Mouse (Mus musculus) brain, embryonic 18.5 days (tissue): ENCODE results near the gene Gm11938.
"Not testable (repeated sequence)": the region's sequence is repeated elsewhere in the genome, so short reads cannot be mapped to it uniquely, and the experiment has no call there.

Source experiments
- DNase-seq: peaks from one replicate; pipeline ENCODE4 v3.0.0-alpha.2; 2012; ENCODE audit warnings: low read depth, low spot score

Gm11938 gene

DNA sequence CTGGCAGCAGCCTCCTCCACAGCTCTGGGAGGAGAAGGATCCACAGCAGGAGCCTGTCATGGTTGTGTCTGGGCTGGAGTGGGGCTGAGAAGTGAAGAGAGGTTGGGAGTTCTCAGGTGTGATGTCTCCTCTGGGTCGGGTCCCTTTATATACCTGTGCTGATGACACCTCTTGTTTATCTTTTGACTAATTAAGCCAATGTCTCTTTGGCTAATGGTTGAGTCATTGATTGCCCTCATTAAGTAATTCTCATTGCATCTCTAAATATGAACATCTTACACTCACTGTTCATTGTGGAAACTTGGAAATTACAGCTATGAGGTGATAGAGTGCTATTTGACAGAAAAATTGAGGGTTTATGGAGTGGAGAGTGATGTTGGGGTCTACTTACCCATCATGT, at the start of gene Gm11938:
Gene Gm11938, minus strand, starts transcription at position 101 of the 400 bp plus-strand sequence.
- DNase-seq, result not testable (repeated sequence)

DNA sequence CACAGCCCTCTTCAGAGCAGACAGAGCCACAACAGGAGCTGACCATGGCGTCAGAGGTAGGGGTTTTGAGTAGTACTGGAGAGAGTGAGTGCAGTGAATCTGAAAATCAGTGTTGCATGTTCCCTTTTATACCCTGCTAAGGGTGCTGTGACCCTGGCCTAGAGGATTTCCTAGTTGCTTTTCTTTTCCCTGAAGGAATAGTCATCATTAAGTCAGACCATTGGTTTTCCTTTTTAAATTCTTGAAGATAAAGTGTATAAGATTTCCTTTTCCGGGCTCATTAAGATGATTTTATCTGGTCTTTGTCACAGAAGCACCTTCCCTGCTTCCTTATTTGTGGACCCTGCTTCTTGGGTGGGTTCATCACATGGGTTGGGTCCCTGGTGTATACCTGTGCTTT, 47.0 kb upstream of the Gm11938 start, which contains the start of gene Gm11555:
Gene Gm11555, minus strand, starts transcription at position 101 of the 400 bp plus-strand sequence.
- DNase-seq, result no peak

DNA sequence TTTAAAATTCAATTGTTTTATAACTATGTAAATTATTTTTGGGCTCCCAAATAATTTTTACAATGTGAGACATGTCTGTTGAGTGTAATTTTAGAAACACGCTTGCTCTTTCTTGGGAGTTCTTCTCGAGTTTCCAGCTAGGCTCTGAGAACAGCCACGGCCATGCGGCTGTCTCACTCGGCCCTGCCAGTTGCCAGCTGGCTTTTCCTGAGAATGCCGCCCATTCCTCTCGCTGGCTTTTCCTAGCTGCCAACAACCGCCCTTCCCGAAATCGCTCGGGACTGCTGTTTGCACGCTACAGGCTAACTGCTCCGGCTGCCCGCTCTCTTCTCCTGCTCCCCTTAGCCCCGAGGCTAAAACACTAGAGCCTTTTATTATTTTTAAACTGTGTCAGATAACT, 43.3 kb upstream of the Gm11938 start:
- no peak for DNase-seq

DNA sequence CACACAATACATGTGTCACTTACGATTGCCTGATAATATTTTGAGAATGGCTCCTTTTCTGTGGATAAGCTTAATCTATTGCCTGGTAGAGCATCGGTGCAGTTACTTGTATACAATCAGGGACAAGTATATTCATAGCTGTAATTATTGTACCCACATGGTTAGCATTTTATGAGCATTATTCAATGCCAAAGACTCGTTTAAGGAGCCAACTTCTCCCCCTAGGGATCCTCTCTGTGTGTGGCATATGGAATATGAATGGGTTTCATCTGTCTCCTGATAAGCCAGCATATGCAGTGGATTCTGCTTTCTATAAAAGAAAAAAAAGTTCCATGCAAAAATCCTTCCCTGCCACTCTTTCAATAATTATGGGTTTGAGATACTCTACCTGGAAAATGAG, 41.2 kb upstream of the Gm11938 start:
- DNase-seq, result peak; percentile 39

DNA sequence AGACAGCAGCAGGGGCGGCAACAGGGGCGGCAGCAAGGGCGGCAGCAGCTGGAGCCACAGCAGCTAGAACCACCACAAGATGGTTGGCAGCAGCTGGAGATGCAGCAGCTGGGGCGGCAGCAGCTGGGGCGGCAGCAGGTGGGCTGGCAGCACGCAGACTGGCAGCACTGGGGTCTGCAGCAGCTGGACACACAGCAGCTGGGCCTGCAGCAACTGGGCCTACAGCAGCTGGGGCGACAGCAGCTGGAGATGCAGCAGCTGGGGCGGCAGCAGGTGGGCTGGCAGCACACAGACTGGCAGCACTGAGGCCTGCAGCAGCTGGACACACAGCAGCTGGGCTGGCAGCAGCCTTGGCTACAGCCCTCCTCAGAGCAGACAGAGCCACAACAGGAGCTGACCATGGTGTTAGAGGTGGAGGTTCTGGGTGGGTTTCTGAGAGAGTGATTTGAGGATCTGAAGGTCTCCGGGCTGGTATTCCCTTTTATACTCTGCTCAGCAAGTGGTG, 40.6 kb upstream of the Gm11938 start, which contains the start of gene Krtap4-7:
Gene Krtap4-7, minus strand, starts transcription at position 455 of the 505 bp plus-strand sequence.
- not testable (repeated sequence) for DNase-seq

DNA sequence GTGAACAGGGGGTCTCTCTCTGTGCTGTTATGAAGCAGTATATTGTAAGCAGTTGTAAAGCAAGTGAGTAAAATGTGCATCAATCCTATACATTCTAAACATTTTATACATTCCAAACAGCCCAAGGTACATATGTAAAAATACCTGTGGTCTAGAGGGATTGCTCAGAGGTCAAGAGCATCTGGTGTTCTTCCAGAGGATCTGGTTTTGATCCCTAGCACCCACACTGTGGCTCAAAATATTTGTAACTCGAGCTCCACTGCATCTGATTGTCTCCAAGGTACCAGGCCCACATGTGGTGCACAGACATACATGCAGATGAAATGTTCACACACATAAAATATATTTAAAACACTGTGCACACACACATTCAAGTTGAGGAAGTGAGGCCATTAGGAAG, 37.8 kb upstream of the Gm11938 start:
- no peak for DNase-seq

DNA sequence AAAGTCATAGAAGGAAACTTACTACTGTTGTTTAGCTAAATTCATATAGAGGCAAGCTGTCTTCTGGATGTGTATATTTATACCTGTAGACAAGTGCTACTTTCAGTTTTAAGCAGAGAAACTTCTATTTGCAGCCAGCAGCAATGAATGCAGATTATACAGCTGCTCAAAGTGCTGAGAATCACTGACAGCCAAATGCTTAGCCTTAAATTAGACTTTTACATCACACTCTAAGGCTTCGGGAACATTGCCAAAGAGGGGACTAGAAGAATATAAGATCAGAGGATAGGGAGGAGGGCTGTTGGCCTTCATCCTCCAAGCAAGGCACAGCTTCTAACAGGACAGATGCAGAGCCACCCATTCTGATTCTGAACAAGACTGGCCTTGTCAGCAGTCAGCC, 34.0 kb upstream of the Gm11938 start:
- DNase-seq, result no peak

DNA sequence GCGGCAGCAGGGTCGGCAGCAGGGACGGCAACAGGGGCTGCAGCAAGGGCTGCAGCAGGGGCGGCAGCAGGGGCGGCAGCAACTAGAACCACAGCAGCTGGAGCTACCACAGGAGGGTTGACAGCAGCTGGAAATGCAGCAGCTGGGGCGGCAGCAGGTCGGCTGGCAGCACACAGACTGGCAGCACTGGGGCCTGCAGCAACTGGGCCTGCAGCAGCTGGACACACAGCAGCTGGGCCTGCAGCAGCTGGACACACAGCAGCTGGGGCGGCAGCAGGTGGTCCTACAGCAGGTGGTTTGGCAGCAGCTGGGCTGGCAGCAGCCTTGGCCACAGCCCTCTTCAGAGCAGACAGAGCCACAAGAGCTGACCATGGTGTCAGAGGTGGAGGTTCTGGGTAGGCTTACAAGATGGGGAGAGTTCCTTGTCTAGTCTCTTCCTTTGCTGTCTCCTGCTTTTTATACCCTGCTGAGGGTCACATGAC, 31.6 kb upstream of the Gm11938 start, which contains the start of gene Krtap4-2:
Gene Krtap4-2, minus strand, starts transcription at position 432 of the 482 bp plus-strand sequence.
- DNase-seq, result no peak

DNA sequence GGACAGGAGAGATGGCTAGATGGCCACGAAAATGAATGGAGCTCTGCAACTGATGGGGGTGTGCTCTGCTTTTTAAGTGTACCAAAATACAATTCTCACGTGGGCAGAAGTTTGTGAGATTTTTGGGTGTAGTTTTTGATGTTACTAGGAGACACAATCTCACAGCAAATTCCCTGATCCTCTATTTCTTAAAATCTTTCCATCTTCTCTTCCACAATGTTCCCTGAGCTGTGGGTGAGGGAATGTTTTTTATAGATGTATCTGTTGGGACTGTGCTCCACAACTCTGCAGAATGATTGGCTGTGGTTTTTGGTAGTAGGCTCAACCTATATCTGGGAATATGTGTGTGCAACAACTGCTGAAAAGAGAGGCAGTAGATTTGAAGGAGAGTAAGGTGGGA, 30.2 kb upstream of the Gm11938 start:
- DNase-seq, result no peak

DNA sequence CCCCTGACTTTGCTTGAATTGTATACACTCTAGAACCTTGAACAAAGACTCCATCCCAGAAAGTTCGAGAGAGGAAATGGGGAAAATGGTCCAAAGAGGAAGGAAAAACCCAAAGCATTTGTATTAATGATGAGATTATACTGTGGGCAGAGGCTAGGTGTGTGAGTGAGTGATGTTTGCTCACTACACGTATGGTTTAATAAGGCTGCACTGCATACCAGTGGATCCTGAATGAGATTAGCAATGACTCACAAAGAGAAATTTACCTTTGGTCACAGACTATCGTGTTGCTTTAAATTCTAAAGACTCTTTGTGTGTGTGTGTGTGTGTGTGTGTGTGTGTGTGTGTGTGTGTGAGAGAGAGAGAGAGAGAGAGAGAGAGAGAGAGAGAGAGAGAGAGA, 27.8 kb upstream of the Gm11938 start:
- no peak for DNase-seq

DNA sequence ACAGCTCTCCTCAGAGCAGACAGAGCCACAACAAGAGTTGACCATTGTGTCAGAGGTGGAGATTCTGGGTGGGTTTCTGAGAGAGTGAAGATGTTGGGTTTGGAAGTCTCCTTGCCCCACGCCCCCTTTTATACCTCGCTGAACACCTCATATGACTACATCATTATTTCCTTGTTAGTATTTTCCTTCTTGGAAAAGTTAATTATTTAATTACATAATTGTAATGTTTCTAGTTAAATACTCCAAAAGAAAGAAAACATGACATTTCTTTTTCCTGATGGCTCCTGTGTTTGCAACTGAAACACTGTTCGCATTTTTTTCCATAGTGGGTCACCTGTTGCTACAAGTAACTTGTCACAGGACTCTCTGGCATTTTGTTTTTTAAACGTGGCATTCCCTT, 25.0 kb upstream of the Gm11938 start, which contains the start of gene Krtap4-1:
Gene Krtap4-1, minus strand, starts transcription at position 101 of the 400 bp plus-strand sequence.
- no peak for DNase-seq

DNA sequence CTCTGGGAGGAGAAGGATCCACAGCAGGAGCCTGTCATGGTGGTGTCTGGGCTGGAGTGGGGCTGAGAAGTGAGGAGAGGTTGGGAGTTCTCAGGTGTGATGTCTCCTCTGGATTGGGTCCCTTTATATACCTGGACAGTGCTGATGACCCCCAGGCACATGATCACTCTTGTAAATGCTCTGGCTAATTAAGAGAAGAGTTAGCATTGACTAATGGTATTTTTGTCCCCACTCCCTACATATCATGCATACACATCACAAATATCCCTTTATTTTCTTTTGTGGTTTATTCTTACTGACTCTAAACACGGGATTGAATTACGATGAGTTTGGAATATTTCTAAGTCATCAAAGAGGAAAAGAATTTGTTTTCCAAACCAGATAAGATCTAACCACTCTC, 17.2 kb upstream of the Gm11938 start, which contains the start of gene Gm11562:
Gene Gm11562, minus strand, starts transcription at position 101 of the 400 bp plus-strand sequence.
- no peak for DNase-seq

DNA sequence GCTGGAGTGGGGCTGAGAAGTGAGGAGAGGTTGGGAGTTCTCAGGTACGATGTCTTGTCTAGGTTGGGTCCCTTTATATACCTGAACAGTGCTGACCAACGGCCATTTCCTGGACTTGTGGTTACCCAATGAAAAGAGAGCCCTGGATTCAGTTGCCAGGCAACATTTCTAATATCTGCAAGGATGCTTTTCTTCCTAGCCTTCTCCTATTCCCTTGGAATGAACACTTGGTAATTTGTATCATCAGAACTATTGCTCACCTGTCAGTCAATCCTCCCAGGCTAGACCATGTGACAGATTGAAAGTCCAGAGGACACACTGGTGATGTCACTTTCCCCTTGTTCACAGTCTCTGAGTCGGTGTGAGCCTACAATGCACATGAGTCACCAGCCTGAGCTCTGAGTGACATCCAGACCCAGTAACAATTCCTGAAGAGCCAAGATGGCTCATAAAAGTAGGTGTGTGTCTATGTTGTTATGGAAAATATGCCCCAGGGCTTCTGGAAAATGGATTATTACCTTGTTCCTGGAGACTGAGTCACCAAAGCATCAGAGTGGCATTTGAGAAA, 11.8 kb upstream of the Gm11938 start, which contains the start of gene Krtap2-4:
Gene Krtap2-4, minus strand, starts transcription at position 51 of the 568 bp plus-strand sequence.
- no peak for DNase-seq

DNA sequence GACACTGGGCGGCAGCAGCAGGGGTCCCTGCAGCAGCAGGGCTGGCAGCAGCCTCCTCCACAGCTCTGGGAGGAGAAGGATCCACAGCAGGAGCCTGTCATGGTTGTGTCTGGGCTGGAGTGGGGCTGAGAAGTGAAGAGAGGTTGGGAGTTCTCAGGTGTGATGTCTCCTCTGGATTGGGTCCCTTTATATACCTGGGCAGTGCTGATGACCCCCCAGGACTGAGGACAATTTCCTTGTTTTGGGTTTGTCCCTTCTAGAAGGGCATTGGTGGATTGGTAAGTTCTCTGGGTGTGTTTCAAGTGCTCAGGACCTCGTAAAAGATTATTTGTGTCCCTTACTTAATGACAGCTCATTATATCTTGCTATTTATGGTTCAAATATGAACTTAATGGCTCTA, 7.0 kb upstream of the Gm11938 start, which contains the start of gene Gm11937:
Gene Gm11937, minus strand, starts transcription at position 101 of the 400 bp plus-strand sequence.
- DNase-seq, result not testable (repeated sequence)

DNA sequence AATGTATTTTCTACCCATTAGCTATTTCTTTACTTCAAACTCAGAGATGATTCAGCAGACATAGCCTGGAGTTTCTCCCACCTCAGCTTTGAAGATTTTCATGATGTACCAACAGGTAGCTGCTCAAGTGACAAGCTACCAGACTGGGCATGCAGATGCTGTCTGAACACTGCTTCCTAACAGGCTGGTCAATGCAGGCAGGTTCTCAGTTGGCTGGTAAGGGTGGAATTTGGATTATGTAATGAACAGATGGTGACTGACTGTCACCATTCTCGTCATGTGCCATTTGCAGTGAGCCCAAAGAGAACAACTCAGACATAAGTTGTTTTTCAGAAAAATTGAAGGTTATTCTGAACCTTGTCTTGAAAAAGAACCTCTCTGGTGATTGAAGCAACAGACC, 6.0 kb upstream of the Gm11938 start:
- no peak for DNase-seq

DNA sequence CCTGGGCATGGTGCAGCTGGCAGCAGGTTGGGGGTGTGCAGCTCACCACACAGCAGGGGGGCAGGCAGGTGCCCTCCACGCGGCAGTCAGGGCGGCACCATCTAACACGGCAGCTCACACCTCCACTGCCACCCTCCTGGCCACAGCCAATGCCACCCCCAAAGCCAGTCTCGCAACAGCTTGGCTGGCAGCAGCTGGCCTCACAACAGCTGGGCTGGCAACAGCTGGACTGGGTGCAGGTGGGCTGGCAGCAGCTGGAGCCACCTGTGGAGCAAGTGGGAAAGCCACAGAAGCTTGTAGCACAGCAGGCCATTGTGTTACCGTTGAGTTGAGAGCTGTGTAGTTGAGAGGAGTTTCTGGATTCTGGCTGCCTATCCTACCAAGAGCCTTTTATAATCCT, 5.4 kb downstream of the Gm11938 start, which contains the start of gene Krtap9-3:
Gene Krtap9-3, minus strand, starts transcription at position 364 of the 400 bp plus-strand sequence.
- DNase-seq, result not testable (repeated sequence)

DNA sequence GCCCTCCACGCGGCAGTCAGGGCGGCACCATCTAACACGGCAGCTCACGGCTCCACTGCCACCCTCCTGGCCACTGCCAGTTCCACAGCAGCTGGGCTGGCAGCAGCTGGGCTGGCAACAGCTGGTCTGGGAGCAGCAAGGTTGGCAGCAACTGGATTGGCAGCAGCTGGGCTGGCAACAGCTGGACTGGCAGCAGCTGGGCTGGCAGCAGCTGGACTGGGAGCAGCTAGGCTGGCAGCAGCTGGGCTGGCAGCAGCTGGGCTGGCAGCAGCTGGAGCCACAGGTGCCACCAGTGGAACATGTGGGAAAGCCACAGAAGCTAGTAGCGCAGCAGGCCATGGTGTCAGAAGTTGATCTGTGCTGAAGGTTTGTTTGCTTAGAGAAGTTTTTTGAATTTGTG, 12.1 kb downstream of the Gm11938 start, which contains the start of gene Krtap1-3:
Gene Krtap1-3, minus strand, starts transcription at position 359 of the 400 bp plus-strand sequence.
- DNase-seq, result no peak

DNA sequence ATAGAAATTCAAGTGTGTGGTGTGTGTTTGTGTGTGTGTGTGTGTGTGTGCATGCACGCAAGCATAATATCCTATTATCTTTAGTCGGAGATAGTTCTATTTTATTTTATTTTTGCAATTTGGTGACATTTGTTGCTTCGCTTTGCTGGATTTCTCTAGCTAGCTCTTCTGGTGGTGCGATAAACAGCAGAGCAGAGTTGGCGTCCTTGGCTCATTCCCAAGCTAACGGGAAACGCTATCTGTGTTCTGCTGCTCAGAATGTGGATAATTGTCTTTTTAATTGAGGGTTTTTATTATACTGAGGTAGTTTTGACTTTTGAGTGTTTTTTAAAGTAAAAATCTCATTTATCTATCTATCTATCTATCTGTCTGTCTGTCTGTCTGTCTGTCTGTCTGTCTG, 18.0 kb downstream of the Gm11938 start:
- DNase-seq, result no peak

DNA sequence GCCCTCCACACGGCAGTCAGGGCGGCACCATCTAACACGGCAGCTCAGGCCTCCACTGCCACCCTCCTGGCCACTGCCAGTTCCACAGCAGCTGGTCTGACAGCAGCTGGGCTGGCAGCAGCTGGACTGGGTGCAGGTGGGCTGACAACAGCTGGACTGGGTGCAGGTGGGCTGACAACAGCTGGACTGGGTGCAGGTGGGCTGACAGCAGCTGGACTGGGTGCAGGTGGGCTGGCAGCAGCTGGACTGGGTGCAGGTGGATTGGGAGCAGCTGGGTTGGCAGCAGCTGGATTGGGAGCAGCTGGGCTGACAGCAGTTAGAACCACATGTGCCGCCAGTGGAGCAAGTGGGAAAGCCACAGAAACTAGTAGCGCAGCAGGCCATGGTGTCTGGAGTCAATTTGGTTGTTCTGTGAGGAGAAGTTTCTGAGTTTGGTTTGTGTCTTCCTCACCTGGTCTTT, 19.8 kb downstream of the Gm11938 start, which contains the start of gene Krtap1-4:
Gene Krtap1-4, minus strand, starts transcription at position 410 of the 460 bp plus-strand sequence.
- DNase-seq, result no peak

DNA sequence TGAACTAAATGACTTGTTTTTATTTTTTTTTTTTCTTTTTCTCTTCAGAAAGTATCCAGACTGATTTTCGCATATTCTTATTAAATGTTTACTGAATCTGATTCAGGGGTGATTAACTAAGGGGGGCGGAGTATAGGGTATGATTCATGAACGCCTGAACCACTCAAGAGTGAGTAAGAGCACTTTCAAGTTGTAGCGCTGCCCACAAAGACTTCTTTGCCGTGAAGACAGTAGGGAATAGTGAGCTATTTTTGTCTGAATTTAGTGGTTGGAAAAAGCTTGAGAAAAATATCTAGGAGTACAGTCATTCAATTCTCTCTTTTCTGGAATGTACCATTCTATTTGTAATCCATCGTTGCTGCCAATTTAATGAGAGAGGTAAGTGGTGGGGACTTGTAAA, 21.5 kb downstream of the Gm11938 start:
- DNase-seq, result no peak

DNA sequence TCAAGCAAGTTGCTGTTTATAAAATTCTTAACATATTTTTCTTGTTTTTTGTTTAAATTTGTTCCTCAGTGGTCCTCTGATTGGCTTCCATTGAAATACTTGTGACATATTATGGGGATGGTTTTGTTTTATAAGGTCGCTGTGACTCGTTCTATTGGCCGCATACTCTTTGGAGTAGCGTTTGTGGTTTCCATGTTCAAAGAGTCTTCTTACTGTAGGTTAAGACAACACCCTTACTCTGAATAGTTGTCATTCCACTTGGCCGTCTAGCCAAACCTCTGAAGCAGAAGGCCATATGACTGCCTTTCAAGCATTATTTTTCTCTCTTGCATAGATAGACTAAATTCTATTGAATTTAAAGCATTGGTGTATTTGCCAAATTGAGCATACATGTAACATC, 22.1 kb downstream of the Gm11938 start:
- DNase-seq, result no peak

DNA sequence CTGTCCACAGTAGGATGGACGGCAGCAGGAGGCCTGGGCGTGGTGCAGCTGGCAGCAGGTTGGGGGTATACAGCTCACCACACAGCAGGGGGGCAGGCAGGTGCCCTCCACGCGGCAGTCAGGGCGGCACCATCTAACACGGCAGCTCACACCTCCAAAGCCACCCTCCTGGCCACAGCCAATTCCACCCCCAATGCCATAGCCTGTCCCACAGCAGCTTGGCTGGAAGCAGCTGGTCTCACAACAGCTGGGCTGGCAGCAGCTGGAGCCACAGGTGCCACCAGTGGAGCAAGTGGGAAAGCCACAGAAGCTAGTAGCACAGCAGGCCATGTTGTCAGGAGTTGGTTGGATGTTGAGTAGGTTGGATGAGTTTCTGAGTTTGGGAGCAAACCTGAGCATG, 22.5 kb downstream of the Gm11938 start, which contains the start of gene Krtap1-5:
Gene Krtap1-5, minus strand, starts transcription at position 381 of the 400 bp plus-strand sequence.
- no peak for DNase-seq
